Mouse (Mus musculus) T-helper 2 cell (primary cell): ENCODE measurements at regions not wholly inside any gene's neighbourhood (a gene's known extent, or its start where the extent isn't known, plus 50 kb on each side); places are given as distances from the start of the nearest gene placed in this dataset.

Experiments
- in situ Hi-C: fragments of 300-600 bp; cut with MboI, MseI; formaldehyde crosslinking; loops from one replicate; pipeline ENCODE4 v1.15.1; 2025; ENCODE audit warnings: high pct_unique_total_duplicates

DNA sequence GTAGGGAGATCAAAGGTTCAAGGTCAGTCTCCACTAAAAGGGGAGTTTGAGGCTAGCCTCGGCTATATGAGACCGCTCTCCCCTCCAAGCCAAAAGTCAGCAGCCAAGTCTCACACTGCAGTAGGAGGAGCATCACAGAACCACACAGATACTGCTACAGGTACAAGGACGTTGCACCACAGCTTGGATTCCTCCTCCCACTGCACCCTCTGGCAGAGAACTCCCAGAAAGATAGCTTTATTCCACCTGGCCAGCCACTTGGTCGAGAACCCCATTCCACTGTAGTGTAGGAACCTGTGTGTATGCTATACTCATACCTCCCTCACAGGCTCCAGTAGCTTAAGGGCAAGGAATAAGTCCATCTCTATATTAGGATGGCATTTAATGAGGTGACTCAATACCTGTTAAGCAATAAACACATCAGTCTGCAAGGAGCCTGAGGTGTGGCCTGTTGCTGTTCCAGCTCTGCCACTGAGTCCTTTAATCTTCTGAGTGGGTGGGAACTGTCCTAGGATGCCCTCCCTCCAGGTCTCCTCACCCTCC lies 254.0 kb downstream of the Sox4 start:
- in situ Hi-C loops = loop anchor here (10.0 kb wide), 1 partner anchor 945 kb away; no protein-coding TSS in a partner anchor

DNA sequence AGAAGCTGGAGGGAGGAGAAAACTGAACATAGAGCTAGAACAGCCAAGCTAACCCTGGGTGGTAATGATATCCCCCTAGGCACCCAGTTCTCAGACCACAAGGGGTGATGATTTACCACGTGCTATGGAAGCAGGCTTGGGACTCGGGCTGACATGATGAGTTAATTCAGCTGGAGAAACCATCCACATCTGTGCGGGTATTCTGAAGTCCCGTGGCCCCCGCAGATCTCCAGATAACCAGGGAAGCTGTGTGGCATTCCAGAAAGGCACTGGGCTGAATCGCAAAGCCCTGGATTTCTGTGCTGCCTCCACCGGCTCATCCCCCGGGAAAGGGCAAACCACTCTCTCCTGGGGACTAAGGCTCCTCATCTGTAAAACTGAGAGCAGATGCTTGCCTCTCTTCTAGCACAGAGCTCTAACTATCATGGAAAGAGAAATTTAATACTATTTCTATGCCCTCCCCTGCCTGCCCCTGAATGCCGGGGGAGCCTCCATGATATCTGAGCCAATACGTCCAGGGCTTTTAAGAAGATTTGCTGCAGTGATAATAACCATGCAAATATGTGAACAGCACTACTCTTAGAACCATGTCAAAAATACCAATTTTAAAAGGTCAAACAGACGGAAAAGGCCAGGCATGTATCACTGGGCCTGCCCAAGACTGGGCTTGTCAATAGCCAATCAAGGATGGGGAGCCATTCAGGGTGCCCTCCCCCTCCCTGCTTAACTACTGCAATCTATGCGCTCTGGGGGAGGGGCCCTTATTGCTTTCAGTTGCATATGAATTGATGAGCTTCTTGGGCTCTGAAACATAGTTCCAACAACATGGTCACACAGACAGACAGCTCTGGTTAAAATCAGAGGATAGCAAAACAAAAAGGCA lies 255.5 kb downstream of the Sox4 start:
- in situ Hi-C loops = loop anchor here (10.0 kb wide), 1 partner anchor 943 kb away; no protein-coding TSS in a partner anchor

DNA sequence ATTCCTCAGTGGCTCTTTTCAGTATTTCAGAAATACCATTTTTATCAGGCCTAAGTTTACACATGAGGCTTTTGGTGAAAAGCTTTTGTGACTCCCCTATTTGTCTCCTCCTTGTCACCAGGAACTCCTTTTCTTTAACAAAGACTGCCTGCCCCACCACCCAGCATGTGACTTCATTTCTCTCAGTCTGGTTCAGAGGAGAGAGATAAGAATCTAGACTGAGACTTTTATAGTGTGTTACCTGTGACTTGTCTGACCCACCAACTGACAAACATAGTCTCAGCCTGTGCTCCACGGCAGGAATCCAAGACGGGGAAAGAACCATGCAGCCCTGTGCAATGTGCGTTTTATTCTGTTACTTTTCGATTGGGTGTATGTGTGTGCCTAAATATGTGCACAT lies 260.4 kb downstream of the Sox4 start:
- in situ Hi-C loops = loop anchor here (10.0 kb wide), 1 partner anchor 938 kb away; no protein-coding TSS in a partner anchor

DNA sequence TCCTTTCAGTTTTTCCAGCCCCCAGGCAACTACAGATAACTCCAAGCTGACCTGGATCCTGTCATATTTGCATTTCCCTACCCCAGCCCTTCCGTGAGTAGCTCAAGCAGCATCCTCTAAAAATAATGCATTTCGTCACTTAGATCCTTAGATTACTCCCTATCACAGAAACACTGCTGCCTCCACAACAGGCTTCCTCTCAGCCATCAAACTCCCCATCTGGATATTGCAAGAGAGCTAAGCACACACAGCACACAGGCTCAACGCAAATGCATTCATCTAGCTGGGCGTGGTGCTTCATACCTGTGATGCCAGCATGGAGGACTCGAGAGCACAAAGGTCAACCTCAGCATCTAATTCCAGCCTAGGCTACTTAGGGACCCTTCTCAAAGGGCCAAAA lies 260.9 kb downstream of the Sox4 start:
- in situ Hi-C loops = loop anchor here (10.0 kb wide), 1 partner anchor 938 kb away; no protein-coding TSS in a partner anchor

DNA sequence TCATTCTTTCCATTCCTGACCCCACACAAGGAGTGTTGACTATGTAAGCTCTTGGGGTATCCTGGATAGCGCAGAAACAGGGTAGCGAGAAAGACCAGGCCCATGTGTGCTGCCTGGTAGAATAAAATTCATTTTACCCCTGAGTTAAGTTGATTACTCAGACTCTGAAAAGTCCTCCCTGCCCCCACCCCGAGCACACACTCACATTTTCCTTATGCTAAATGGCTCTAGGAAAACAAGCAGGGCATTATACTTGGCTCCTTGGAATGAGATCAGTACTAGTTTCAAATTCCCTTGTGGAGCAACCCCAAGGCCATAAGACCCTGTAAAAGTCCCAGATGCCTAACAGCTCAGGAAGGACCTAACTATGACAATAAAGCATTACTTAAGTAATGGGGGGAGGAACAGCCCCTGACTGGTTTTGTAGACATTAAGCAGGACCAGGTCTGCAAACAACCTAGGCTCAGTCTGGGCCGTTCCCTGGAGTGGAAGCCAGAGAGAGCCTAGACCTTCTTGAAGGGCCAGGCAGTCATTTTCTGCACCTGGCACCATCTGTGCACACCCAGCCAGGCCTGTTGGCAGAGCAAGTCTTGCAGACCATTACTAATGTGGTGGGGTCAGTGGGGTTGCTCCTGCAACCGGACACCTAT lies 262.9 kb downstream of the Sox4 start:
- in situ Hi-C loops = loop anchor here (10.0 kb wide), 1 partner anchor 936 kb away; no protein-coding TSS in a partner anchor

DNA sequence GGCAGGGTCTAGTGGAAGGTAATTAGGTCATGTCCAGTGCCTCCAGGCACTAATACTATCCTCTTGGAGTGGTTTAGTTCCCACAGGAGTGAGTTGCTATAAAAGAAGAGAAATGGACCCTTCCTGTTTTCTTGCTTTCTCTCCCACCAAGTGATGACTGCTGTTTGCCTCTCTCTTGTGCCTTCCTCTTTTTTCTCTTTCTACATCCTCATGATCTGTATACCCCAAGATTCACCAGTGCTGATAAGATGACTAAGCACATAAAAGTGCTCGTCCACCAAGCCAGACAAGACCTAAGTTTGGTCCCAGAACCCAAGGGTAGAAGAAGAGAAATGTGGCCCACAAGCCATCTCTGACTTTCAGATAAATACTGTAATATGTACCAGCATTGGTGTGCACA lies 265.7 kb downstream of the Sox4 start:
- in situ Hi-C loops = no loop called here

DNA sequence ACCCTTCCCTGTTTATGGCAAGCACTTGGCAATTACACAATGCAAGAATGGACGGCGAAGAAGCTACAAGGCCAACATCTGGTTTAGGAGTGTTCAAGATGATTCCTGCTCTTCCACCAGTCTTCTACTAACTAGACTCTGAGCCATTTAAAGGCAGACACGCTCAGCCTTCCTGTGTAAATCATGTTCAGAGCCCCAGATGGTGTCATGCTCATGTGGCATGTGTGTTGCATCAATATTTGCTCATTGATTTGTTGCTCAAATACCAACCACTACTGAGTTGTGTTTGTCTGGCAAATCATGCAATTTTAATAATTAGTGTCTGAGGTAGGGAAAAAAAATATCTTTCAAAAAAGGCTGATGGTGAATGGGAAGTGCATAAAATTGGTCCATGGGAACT lies 269.2 kb downstream of the Sox4 start:
- in situ Hi-C loops = no loop called here

DNA sequence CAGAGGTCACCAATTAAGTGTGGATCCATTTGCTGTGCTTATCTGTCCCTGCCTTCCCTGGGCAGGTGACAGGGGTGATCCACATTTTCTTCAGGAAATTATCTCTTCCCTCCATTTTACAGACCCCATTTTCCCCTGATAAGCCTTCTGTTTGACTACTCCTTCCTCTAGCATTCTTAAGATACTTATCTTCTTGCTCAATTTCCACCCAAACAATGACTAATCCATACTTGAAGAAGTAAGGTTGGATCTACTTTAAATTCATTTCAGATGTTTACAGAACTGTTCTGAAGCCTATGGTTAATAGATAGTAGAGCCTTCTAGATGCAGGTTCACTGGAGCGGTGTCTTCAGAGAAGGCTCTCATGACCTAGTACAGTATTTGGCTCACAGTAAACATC lies 273.2 kb downstream of the Sox4 start:
- in situ Hi-C loops = no loop called here

DNA sequence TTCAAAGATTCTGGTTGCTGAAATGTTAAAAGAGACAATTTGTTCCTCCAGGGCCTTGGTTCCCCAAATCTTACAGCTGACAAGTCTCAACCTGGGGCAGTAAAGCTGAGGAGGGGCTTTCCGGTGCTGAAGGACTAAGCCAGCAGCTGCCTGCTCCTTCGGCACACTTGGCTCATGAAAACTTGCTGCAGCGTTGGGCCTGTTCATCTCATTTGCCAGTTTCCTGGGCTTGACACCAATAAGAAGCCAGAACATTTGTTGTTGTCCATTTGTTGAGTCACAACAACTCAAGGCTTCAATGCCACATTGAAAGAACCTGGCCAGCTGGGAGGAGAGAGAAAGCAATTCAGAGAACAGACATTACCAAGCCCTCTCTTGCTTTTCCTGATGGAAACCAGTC lies 279.9 kb downstream of the Sox4 start:
- in situ Hi-C loops = no loop called here

DNA sequence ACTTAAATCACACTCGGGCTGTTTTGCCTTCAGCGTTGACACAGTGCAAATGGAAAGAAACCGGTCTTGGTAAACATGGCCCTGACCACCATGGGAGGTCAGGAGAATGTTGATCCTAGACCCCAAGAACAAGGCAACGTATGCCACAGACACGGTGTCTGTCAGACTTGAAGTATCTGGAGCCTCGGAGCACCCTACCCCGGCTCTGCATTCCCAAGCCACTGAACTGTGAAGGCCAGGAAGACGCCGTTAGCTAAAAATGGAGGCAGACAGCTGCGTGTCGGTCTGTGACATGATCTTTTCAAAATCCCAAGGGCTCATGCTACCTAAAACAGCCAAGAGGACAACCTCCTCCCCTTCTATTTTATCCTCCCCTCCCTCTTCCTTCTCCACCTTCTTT lies 282.0 kb downstream of the Sox4 start:
- in situ Hi-C loops = no loop called here

DNA sequence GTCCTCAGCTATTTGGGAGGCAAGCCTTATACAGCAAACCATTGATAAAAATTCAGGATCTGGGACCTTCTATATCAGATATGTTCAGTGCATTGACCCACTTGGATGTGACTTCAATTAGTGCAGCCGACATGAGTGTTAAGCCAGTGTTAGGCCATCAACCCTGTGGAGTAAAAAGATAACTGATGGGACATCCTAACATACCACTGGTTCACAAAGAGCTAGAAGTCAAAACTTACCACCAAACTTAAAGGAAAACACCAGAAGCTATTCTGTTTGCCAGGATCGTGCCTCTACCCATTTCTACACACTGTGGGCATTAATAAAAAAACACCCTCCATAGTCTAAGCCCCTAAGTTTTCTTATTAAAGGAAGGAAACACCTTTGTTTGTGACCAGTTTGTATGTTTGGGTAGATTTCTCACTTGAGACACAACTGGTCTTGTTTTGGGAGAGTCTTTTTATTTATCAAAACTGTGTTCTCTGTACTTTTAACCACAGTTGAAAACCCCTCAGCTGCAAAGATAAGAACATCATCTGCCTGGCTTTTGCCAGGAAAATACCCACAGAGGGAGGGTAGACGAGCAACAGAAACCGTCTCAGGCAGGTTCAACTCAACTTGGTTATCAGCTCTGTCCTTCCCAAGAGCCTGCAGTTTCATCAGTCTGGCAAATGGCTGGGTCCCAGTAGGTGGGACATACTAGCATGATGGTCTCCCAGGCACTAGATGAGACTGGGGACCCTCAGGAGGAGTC lies 283.5 kb downstream of the Sox4 start:
- in situ Hi-C loops = no loop called here

DNA sequence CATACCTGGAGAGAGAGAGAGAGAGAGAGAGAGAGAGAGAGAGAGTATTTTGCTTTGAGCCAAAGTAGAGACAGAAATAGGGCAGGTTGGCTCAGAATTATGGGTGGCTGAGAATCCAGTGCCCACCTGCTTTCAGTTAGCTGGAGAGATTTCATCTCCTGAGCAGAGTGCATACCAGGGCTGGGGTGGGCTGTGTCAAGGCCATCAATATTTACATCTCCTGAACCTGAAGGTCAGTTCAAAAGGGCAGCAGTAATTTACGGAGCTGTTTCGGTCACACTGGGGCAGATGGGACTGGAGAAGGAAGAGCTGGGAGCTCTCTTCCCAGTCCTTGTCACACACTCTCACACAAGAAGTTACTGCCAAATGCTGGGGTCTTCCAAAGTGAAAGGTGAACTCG lies 286.7 kb downstream of the Sox4 start:
- in situ Hi-C loops = no loop called here

DNA sequence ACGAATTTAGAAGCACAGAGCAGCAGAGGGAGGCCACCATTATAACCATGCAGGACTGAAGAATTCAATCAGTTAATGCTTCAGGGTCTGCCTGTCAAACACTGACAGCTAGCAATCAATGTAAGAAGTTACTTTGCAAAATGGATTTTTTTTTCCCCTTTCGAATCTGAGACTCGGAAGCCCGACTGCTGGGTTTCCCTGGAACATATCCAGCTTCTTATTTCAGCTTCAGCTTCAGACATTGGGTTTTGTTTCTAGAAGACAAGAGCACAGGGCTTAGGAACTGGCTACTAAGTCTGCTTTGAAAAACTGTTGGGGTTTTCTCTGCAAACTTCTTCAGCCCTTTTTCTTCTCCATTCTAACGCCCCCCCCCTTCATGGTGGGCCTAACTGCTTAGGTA lies 288.4 kb downstream of the Sox4 start:
- in situ Hi-C loops = no loop called here

DNA sequence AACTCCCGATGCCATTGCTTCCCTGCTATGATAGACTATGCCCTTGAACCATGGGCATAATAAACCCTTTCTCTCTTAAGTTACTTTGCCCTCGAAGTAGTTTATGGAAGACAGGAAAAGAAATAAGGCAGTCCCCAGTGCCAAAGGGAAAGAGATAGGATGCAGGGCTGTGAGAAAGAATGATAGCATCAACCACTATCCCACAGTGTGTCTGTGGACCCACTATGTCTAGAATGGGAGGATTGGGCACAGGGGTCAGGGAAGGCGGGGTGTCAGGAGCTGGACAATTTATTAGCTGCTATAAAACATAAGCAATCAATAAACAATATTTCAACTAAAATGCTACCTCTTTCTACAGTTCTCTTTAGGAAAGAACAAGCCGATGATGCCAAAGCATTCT lies 288.8 kb downstream of the Sox4 start:
- in situ Hi-C loops = no loop called here

DNA sequence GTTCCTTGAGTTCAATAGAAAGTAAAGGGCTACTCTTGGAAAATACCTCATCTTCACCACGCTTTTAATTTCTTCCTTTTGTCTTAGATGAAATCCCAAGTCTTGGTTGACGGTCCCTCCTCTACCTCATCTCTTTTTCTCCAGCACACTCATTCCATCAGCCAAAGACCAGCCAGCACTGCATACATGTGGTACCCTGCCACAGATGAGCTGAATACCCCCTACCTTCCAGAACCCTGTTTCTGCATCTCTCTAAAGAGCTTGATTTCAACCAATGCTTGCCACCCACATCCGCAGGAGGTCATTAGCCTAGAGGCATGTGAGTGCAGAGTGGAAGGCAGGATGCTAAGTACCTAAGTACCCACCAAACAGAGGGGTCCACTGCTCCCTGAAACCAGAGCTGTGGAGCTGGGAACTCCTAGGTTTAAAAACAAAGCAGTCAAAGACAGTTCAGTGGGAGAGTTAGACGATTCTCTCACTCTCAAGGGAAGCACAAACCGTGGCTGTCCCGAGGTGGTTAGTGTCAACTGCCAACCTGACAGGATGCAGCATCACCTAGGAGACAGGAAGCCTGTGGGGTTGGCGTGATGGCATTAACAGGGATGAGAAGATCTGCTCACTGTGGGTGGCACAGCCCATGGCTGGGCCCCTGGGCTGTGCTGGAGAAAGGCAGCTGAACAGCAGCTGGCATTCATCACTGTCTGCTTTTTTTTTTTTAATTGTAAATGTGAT lies 289.4 kb downstream of the Sox4 start:
- in situ Hi-C loops = no loop called here

DNA sequence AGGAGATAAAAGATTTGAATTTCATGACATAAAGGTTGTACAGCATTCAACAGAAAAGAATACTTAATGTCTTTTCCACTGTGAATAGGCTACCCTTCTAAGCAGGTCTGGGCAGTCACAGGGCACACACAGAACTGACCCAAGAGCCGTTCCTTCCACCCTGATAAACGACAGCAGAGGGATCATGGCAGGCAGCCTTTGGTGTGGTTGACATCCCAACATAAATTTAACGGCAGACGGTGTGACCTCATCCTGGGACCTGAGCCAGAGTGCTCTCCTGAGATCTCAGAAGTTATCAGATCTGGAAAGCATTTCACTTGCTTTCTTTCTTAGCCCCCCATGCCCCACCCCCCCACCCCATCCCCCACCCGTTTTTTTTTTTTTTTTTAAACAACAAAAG lies 290.1 kb downstream of the Sox4 start:
- in situ Hi-C loops = no loop called here

DNA sequence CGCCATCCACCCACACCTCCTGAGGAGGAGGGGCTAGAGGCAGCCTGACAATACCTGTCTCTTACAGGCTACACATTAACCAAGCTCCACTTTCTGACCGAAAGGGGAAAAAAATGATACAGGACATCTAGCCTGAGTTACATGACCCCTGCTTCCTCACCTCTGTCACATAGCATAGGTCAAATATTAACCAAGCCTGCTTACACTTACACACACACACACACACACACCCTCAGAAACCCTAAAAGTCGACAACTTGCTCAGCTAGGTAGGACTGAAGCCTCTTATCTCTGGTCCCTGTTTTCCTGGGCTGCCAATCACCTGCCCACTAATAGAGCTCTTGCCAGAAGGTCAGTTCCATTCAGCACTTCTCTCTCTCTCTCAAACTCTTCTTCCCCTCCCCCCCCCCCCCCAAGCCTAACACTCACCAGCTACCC lies 291.2 kb downstream of the Sox4 start:
- in situ Hi-C loops = no loop called here

DNA sequence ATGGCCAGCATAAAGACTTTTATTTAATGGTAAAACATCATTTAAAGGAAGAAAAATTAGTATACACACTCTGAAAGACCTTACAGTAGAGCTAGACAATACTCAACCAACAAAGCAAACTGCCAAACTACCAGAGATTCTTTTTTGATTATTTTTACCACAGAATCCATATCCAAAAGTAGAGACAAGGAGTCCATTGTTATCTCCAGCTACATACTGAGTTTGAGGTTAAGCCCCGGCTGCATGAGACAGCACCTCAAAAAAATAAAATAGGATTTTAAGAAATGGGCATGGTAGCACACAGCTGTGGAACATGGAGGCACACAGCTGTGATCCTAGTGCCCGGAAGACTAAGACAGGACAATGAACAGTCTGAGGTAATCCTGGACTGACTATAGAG lies 293.4 kb downstream of the Sox4 start:
- in situ Hi-C loops = no loop called here

DNA sequence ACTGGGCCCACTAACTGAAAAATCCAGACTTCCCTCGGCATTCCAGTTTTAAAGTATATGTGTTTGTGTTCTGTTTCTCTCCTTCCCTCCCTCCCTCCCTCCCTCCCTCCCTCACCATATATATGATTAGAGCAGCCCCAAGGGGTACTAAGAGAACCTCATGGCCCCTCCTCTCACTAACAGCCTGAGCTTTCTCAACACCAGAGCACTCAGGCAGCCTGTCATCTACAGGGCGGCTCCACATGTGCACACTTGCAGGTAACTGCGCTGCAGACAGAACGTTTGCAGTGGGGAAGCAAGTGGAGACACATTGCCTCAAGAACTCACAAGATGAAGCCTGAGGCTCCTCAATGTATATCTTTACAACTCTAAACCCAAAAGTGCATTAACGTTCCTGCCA lies 294.9 kb downstream of the Sox4 start:
- in situ Hi-C loops = no loop called here

DNA sequence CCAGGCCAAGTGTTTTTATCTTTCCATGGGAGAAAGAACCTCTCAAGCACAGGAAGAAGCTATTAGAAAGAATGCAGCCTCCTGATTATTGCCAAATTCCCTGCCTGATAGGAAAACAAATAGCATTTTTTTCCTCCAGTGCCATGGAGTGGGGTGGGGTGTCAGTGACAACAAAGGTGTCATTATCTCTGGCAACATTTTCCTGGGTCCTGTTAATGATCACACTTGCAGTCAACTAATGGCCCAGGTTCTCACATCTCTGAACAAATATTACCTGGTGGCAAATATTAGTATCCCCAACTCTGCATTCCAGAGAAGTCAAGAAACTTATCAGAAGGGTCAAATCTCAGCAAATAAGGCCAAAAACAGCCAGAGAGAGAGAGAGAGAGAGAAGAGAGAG lies 298.6 kb downstream of the Sox4 start:
- in situ Hi-C loops = no loop called here

DNA sequence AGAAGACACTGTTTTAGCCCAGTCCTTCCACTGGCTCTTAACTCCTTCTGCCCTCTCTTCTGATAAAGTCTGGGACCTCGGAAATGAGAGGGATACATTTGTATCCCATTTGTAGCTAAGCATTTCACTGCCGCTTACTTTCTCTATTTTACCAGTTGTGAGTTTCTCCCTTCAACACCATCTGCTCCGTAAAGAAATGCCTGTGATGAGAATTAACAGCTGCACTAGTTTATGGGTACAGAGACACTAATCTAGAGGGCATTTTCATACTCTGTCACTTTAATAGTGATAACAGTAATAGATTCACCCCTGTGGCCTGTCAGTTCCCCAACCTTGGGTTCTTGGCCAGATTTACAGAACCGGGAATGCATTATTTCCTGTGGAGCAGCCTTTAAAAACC lies 300.2 kb downstream of the Sox4 start:
- in situ Hi-C loops = no loop called here
